Mouse (Mus musculus): ENCODE measurements around the gene Spns3. TPM values are rescaled to one million over a fixed set of nuclear protein-coding genes. Genes with fewer than 3 reads are reported as not detected.

Spns3 gene
- total RNA-seq (2021): under 1 TPM; 0.17 to 0.57 TPM

DNA sequence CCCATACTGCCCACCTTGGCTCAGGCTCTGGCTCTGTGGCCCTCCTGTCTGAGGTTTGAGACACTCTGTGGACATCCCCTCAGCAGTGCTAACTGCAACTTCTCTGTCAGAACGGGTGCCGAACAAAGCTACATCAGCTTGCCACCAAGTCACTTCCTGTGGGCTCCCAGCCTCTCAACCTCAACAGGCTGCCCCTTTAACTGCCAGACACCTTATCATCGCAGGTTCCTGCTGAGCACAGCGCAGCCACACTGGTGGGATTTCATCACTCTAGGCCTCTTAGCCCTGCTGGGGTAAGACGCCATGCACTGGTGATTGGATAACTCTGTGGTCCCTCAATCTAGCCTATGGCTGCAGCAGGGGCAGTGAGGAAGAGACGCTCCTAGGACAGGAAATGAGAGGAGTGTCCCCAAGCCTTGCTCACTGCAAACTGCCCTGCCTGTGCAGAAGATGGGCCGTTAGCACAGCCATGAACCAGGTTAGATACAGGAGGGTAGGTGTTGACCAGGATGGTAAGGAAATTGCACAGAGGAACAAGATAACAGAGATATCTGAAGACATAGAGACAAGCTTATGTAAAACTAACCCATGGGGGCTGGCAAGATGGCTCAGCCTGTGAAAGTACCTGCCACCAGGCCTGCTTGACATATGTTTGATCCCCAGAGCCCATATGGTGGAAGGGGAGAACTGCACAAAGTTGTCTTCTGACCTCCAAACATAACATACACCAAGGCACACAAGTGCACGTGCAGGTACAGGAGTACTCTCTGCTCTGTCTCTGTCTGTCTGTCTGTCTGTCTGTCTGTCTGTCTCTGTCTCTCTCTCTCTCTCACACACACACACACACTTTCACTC, at the start of gene Spns3:
TSS of gene Spns3 (minus strand) at position 373 of the 855 bp plus-strand sequence.
- intact Hi-C loops (cut with DNase I): loop anchor here (5.0 kb wide), 1 partner anchor 58 kb away; no protein-coding TSS in a partner anchor
- no peak for DNase-seq (ENCODE audit: low spot score in 2 of 2)

DNA sequence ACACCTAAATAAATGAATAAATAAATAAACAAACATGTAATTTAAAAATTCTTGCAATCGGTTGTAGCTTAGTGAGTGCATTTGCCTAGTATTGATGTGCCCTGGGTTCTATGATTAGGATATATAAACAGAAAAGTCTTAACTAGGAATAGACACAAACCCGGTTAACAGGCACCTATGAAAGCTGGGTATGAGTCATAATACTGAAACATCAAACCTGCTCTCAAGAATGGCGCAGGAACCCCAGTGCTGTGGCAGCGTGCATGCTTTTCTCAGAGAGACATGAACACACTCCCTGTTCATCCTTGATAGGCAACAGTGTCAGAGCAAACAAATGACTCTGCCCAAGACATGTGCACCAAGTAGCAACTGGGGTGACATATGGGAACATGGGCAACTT, 47.5 kb upstream of the Spns3 start:
- no peak for DNase-seq (ENCODE audit: low spot score in 2 of 2)
- intact Hi-C loops (cut with DNase I): no loop called here

DNA sequence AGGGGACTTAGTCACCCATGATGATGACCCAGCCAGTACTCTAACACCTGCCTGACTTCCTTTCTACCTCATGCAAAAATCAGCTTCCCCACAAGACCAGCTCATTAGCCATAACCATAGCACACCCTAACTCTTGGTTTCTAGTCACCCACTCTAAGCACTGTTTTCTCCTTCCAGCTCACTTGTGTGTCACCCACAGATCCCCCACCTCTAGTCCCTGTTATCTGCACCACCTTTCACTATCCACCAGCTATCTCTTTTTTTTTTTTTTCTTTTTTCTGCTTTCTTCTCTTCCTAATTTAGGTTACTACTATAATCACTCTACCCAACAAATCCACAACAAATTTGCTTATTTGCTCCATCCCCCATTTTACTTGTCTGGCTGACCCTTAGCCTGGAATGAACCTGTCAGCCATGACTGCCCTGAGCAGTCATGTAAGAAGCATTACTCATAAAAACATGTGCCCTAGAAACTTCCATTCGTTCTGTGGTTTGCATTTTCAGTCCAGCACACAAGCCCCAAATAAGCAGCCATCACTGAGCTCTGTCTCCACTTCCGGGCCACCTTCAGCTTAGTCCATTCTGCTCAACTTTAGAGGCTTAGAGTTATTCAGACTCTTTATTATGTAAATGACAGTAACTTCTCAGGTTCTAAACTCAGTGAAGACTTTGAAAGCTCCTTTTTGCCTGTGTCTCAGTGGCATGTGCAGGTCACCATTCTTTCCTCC, 44.9 kb upstream of the Spns3 start:
- intact Hi-C loops (cut with DNase I): no loop called here
- DNase-seq (ENCODE audit: low spot score in 2 of 2): no peak

DNA sequence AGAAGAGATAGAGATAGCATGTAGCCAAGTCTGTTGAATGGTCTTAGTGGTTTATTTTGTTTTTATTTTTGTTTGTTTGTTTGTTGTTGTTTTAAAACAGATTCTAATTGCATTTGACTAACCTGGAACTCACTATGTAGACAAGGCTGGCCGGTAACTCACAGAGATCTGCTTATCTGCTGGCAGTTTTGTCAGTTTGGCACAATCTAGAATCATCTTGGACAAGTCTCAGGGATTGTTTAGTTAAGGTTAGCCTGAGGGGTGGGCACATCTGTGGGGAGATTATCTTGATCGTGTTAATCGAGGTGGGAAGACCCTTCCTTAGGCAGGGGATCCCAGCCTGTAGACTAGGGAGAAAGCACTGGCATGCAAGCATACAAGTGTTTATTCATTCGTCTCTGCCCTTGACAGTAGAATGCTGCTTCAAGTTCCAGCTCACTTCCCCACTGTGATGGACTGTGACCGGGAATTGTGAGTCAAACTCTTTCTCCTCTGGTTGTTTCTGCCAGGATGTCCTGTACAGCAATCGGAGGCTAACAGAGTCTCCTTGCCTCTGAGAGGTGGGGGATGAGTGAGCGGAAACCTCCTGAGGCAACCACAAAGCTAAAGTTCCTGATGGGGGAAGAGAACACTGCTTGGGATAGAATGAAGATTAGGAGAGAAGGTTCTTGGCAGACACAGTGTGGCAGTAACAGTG, 37.4 kb upstream of the Spns3 start:
- no peak for DNase-seq (ENCODE audit: low spot score in 2 of 2)
- intact Hi-C loops (cut with DNase I): no loop called here

DNA sequence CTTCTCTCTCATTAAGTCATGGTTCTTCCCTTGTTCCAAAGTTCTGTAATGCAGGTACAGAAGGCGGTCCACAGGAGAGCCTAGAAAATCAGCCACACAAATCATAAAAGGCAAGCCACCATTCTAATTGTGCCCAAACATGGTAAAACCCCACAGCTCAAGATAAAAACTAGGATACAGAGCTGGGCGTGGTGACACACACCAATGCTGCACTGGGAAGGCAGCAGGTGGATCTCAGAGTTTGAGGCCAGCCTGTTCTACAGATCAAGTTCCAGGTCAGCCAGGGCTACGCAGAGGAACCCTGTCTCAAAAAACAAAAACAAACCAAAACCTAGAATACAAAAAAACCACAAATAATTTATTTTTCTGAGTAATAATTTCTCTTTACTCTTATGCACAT, 36.3 kb upstream of the Spns3 start:
- DNase-seq (ENCODE audit: low spot score in 2 of 2): no peak
- intact Hi-C loops (cut with DNase I): no loop called here

DNA sequence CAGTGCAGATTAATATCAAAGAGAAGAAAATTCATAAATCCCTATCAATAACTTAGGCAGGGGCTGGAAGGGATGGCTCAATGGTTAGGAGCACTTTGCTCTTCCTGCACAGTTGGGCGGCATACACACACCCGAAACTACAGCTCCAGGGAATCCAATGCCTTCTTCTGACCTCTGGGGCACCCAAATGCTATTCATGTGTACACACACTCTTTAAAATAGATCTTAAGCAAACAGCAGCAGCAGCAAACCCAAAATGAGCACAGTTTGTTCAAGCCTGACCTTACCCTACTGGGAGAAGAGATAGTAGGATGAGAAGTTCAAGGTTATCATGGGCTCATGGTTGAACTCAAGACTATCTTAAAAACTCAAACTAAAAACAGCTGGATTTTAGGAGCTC, 32.8 kb upstream of the Spns3 start:
- intact Hi-C loops (cut with DNase I): no loop called here
- DNase-seq (ENCODE audit: low spot score in 2 of 2): no peak

DNA sequence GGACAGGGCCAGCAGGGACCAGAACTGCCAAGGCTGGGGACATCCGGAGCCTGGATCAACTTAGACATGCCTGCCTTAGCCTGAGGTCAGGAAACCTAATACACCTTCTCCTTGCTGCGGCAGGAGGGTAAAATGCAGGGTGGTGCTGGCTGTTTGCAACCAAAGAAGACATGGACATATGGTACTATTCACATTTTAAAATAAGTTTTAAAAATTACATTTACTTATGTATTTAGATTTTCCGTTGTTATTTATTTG, 32.1 kb upstream of the Spns3 start:
- DNase-seq (ENCODE audit: low spot score in 2 of 2): no peak
- intact Hi-C loops (cut with DNase I): no loop called here

DNA sequence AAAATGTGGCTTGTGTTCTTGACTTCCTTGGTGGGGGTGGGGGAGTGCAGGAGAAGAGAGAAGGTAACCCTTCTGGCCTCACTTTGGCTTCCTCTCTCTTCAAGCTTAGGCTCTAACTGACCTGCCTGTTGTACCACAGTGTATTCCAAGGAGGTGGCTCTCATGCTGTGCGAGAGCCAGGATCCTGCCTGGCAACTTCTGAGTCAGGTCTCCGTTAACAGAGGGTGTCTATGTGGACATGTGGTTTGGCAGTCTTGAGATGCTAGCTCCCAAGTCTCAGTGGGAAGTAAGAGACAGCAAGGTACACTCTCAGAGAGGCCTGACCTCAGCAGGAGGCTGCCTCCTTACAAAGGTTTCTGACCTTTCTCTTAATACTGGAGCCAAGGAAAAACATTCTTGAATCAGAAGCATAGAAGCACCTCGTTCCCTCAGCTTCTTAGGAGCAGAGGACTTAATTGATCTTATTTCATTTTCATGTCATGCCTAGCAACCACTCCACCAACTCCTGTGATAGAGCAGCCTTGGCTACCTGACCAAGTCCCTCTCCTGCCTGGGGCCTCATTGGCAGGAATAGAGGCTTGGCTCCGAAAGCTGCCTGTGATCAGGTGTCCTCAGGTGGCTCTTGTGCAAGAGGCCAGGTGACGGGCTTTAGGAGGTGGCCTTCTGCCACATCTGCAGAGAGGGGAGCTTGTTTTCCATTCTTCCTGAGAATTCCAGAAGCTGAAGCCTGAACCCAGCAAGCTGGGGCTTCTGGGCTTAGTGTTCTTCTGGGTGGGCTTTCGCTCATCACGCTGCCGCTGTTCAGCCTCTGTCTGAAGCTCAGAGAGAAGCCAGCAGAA, 31.5 kb upstream of the Spns3 start:
- no peak for DNase-seq (ENCODE audit: low spot score in 2 of 2)
- intact Hi-C loops (cut with DNase I): no loop called here

DNA sequence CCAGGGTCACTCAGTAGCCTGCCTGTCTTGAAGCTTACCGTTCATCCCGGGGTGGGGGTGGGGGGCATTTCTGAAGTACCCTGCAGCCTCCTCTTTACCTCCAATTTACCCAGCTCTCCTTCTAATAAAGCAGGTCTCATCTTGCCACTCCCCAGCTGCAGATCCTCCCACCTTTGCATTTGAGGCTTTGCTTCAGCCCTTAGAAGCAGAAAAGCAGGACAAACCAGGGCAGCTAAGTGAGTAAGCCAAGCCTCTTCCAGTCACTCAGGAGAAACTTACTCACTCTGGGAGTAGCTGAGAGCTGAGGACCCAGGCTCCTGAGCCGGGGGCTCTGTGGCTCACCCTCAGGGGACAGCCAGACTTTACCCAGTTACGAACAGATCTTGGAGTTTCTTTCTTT, 28.2 kb upstream of the Spns3 start:
- no peak for DNase-seq (ENCODE audit: low spot score in 2 of 2)
- intact Hi-C loops (cut with DNase I): no loop called here

DNA sequence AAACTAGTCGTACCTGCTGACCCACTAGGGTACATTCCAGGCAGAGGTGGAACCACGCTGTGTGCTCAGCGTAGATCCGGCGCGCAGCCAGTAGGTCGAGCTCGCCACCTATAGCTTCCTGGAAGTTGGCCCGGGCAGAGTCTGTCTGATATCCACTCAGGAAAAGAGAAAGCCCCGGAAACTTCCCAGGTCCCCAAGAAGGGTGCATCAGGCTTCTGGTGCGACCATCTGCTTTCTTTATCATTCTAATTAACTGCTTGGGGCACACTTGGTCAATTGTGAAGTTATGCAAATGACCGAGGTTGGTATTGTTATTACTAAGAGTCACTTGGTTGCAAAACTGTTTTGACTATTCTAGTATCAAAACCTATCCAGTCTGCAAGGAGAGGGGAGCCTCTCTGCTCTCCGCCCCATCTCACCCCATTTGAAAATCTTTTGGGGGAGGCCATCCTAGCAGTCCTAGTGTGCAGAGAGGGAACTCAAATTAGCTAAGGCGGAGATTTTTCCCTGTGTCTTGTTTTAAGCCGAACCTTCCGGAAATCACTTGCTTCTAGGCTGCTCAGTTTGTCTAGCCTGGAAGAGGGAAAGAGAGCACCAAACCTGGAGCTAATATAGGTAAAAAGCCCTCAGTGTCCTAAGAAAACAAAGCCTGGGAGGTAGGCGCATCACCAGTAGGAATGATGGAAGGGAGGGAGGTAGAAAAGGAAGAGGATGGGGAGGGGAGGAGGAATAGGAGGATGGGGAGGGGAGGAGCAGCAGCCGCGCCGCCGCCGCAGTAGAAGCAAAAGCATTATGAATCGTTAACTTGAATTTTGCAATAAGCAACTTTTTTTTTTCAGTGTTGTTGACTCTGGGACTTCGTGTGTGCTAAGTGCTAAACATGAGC, 26.4 kb upstream of the Spns3 start:
- DNase-seq (ENCODE audit: low spot score in 2 of 2): peak; percentile 12 to 17
- intact Hi-C loops (cut with DNase I): no loop called here

DNA sequence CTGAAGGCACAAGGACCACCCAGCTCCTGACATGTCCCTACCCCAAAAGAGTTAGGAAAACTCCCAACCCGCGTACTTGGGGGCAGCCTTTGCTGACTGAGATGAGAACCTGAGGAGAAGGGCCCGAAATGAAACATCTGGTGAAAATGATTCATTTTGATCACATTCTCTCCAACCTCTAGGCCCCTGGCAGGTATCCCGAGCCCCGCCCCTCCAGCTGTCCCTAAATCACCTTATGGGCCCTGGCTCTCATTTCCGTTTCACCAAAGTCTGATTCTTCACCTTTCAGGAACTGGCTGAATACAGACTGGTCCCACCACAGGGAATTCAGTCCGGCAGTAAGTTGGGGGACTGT, 25.8 kb upstream of the Spns3 start:
- DNase-seq (ENCODE audit: low spot score in 2 of 2): no peak
- intact Hi-C loops (cut with DNase I): no loop called here

DNA sequence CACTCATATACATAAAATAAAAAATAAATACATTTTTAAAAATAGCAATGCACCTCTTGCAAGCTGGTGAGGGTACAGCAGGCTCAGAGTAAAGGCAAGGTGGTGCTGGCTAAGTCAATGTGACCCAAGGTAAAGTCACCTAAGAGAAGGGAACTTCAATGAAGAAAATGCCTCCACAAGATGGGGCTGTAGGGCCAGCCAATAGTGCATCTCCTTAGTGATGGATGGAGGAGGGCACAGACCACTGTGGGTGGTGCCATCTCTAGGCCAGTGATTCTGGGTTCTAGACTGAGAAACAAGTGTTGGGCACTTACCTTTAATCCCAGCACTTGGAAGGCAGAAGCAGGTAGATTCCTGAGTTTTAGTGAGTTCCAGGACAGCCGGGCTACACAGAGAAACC, 23.5 kb upstream of the Spns3 start:
- intact Hi-C loops (cut with DNase I): loop anchor here (2.0 to 5.0 kb wide), 2 partner anchors 151 to 423 kb away; partner anchors contain the start of gene P2rx1
- no peak for DNase-seq (ENCODE audit: low spot score in 2 of 2)

DNA sequence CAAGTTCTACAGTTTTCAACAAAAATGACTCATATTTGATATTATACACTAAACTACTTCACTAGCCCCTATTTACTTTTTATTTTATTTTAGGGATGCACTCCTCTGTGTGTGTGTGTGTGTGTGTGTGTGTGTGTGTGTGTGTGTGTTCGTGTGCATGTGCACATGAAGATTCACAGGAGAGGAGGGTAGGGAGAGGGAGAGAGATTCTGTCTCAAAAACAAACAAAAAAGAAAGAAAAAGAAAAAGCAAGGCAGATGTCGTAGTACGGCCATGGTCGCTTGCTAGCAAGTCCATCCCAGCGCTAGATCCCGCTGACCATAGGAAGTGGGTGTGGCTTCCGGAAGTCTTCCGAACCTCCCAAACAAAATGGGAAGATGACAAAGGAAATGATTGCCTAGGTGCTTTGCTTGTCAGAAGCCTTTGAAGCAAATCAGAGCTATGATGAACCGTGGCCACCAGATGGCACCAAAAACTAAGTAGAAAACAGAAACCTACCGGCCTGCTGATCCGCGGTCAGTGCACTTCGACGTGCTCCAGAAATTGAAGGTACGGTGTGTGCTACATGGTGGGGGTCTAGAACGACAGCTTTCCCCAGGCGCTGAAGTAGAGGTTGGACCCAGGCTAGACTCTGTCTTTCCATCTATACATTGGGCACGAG, 20.1 kb upstream of the Spns3 start:
- peak; percentile 69 to 78 for DNase-seq (ENCODE audit: low spot score in 2 of 2)
- intact Hi-C loops (cut with DNase I): loop anchor here (5.0 kb wide), 1 partner anchor 427 kb away; the partner anchor contains the start of gene P2rx1

DNA sequence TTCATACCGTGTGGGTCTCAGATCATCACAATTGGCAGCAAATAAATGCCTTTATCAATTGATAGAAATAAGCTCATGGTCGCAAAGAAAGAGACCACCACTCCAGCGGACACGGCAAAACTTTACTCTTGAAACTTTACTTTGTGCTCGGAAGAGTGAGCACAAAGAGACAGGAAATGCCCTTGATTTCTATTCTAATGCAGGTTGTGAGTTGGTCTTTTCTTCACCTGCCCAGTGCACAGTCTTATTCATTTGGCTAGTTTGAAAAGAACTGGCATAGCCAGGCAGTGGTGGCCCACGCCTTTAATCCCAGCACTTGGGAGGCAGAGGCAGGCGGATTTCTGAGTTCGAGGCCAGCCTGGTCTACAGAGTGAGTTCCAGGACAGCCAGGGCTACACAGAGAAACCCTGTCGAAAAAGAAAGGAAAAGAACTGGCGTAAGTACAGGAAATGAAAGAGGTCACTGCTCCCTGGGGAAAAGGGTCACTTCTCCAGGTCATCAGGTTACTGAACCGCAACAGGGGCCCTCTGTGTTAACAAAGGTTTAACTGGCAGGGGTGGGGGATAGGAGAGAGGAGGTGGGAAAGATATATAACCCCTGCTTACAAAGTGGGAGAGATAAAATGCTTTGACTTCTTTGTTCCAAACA, 19.5 kb upstream of the Spns3 start:
- DNase-seq (ENCODE audit: low spot score in 2 of 2): no peak
- intact Hi-C loops (cut with DNase I): loop anchor here (5.0 kb wide), 1 partner anchor 428 kb away; the partner anchor contains the start of gene P2rx1

DNA sequence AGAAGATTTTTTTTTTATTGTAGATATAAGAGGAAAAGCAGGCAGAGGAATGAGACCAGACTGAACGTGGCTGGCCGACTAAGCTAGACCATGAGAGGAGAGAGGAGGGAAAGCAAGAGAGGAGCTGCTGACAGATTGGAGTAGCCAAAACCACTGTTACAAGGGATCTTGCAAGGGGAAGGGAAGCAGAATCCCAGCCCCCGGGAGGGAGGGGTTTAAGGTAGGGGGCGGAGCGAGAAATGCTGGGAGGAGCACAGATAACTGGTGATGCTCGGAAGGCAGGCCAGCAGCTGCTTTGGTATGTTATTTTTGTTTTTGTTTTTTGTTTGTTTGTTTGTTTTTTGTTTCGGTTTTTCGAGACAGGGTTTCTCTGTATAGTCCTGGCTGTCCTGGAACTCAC, 18.7 kb upstream of the Spns3 start:
- DNase-seq (ENCODE audit: low spot score in 2 of 2): no peak
- intact Hi-C loops (cut with DNase I): no loop called here

DNA sequence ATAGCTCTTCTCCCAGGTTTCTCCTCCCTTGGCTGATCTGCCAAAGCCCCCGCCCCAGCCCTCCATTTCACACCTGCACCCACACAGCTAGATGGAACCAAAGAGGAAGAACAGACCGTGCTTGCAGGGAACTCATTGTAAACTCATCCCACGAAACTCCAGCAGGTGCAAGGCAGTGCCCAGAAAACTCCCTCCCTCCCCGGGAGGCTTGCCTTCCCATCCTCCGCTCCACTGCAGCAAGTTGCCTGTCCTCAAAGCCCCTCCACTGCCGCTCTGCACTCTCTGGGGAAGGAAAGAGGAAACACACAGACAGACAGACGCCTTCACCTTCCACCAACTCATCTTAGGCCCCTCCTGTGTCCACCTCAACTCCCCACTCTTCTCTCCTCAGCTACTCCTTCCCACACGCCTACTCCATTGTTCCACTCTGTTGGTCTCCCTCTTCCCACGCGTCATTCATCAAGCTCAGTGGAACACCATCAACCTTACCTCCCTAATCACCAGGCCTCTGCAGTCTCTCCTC, 16.6 kb upstream of the Spns3 start:
- intact Hi-C loops (cut with DNase I): loop anchor here (2.0 kb wide), 1 partner anchor 74 kb away; no protein-coding TSS in a partner anchor

DNA sequence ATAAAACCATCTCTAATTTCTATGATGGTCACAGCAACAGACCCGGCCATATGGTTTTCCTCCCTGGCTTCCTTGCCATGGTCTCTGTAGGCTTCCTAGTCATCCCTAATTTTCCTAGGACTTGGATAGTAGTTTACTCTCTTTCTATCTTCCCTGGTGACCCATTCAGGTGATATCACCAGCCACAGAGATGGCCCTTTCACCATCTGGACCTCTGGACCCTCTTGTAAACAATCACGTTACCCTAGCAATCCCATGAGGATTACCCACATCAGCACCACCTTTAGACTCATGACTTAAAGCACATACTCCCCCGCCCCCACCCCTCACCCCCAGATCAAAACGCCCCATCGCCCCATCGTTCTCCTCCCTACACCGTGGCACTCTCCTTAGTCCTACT, 16.0 kb upstream of the Spns3 start:
- no peak for DNase-seq (ENCODE audit: low spot score in 2 of 2)
- intact Hi-C loops (cut with DNase I): loop anchor here (2.0 kb wide), 1 partner anchor 74 kb away; no protein-coding TSS in a partner anchor

More for the DNA sequence above, 16.6 kb upstream of the Spns3 start:
- peak; percentile 81 to 89 for DNase-seq (ENCODE audit: low spot score in 2 of 2)
